Mouse (Mus musculus): ENCODE results near the gene Cela2a.
"Not testable (repeated sequence)": the region's sequence is repeated elsewhere in the genome, so short reads cannot be mapped to it uniquely, and the experiment has no call there.

The Cela2a gene

GRCm38 (mm10) chr4:141796356-141796755, 29.6 kb downstream of the Cela2a start:
- peak in 1 of 2 experiments; percentile 49 for DNase-seq

- DNase-seq: no peak
Measured at GRCm38 (mm10) chr4:141794152-141794535, 31.8 kb downstream of the Cela2a start.

GRCm38 (mm10) chr4:141793282-141794151, 32.4 kb downstream of the Cela2a start, which contains the start of gene Casp9:
Casp9 (plus strand) TSS chr4:141793612.
- peak; percentile 98 to 99 for DNase-seq

GRCm38 (mm10) chr4:141792554-141793281, 33.2 kb downstream of the Cela2a start:
- no peak for DNase-seq

GRCm38 (mm10) chr4:141791951-141792350, 34.0 kb downstream of the Cela2a start:
- DNase-seq: no peak

GRCm38 (mm10) chr4:141791486-141791885, 34.5 kb downstream of the Cela2a start:
- DNase-seq: no peak

- DNase-seq: peak; percentile 98 to 99
Measured at GRCm38 (mm10) chr4:141790524-141790990, 35.4 kb downstream of the Cela2a start, which contains the start of gene Dnajc16. Dnajc16 (minus strand) TSS chr4:141790931.

GRCm38 (mm10) chr4:141789564-141790218, 36.3 kb downstream of the Cela2a start:
- DNase-seq: no peak

- DNase-seq: no peak
Measured at GRCm38 (mm10) chr4:141787462-141787861, 38.5 kb downstream of the Cela2a start.

GRCm38 (mm10) chr4:141787046-141787445, 38.9 kb downstream of the Cela2a start:
- DNase-seq: peak; percentile 85

- DNase-seq: no peak
Measured at GRCm38 (mm10) chr4:141786141-141786540, 39.8 kb downstream of the Cela2a start.

- DNase-seq: no peak
Measured at GRCm38 (mm10) chr4:141784835-141785234, 41.1 kb downstream of the Cela2a start.

GRCm38 (mm10) chr4:141781201-141781985, 44.6 kb downstream of the Cela2a start:
- DNase-seq: no peak

GRCm38 (mm10) chr4:141779828-141780227, 46.1 kb downstream of the Cela2a start:
- no peak for DNase-seq

GRCm38 (mm10) chr4:141773019-141773418, 52.9 kb downstream of the Cela2a start:
- DNase-seq: not testable (repeated sequence)

- no peak for DNase-seq
Measured at GRCm38 (mm10) chr4:141771823-141772222, 54.1 kb downstream of the Cela2a start.

- DNase-seq: no peak
Measured at GRCm38 (mm10) chr4:141769501-141770160, 56.3 kb downstream of the Cela2a start.

GRCm38 (mm10) chr4:141767353-141768036, 58.5 kb downstream of the Cela2a start:
- DNase-seq: no peak

GRCm38 (mm10) chr4:141766668-141767352, 59.1 kb downstream of the Cela2a start:
- peak in 1 of 2 experiments; percentile 47 for DNase-seq

GRCm38 (mm10) chr4:141766316-141766667, 59.7 kb downstream of the Cela2a start:
- no peak for DNase-seq
